Mouse (Mus musculus): ENCODE measurements at regions not wholly inside any gene's neighbourhood (a gene's known extent, or its start where the extent isn't known, plus 50 kb on each side); places are given as distances from the start of the nearest gene placed in this dataset.

DNA sequence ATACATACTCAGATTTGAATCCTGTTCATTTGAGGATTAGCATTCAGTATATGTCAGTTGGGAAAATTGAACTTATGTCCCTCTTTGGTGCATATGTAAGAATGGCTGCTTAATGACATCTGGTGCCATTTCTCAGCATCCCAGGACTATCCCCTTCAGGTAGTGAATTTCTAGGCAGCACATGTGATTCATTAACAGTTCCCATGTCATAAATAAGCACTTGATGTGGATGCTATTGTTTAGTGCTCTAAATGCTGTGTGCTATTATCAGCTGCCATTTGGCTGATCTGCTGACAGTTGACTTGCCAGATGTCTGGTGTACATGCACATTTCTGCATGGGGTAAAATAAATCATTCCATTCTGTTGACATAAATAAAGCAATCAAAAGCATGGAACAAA is 467.0 kb upstream of the Cblb start:
- TF ChIP-seq CTCF (IDR thresholded peaks at IDR 0.05) (no peak), EP300 (IDR thresholded peaks at IDR 0.05) (no peak)

Data from lung, postnatal 0 days (tissue).